Mouse (Mus musculus) T-cell, adult 2 months (primary cell): ENCODE measurements around the gene Luc7l3.
A peak's percentile ranks its signal among the peaks of the same experiment; 100 is the strongest.

Experiments used
- DNase-seq: peaks from one replicate; pipeline ENCODE4 v3.0.0; 2022; ENCODE audit warnings: low spot score

Gene Luc7l3

GRCm38 (mm10) chr11:94338347-94338746, 16.6 kb upstream of the Luc7l3 start:
- no peak for DNase-seq

GRCm38 (mm10) chr11:94336551-94336950, 14.8 kb upstream of the Luc7l3 start:
- no peak for DNase-seq

GRCm38 (mm10) chr11:94334386-94334968, 12.7 kb upstream of the Luc7l3 start:
- no peak for DNase-seq

GRCm38 (mm10) chr11:94332726-94333125, 10.9 kb upstream of the Luc7l3 start:
- no peak for DNase-seq

GRCm38 (mm10) chr11:94330211-94330610, 8.4 kb upstream of the Luc7l3 start:
- DNase-seq: no peak

GRCm38 (mm10) chr11:94329270-94329891, 7.6 kb upstream of the Luc7l3 start:
- DNase-seq: peak; percentile 16

GRCm38 (mm10) chr11:94328644-94329025, 6.8 kb upstream of the Luc7l3 start:
- DNase-seq: no peak

GRCm38 (mm10) chr11:94327693-94328643, 6.2 kb upstream of the Luc7l3 start, which contains the start of gene Ankrd40:
TSS of gene Ankrd40 (plus strand) at chr11:94328001.
- DNase-seq: peak; percentile 86

GRCm38 (mm10) chr11:94326961-94327411, 5.2 kb upstream of the Luc7l3 start:
- no peak for DNase-seq

- DNase-seq: no peak
Observed at GRCm38 (mm10) chr11:94324618-94325017, 2.8 kb upstream of the Luc7l3 start.

- no peak for DNase-seq
Observed at GRCm38 (mm10) chr11:94323271-94323925, 1.6 kb upstream of the Luc7l3 start.

- DNase-seq: no peak
Observed at GRCm38 (mm10) chr11:94322636-94323035, 848 bp upstream of the Luc7l3 start.

GRCm38 (mm10) chr11:94320969-94321930, 538 bp downstream of the Luc7l3 start:
- DNase-seq: no peak

GRCm38 (mm10) chr11:94318056-94318455, 3.7 kb downstream of the Luc7l3 start:
- no peak for DNase-seq

GRCm38 (mm10) chr11:94317515-94317914, 4.3 kb downstream of the Luc7l3 start:
- no peak for DNase-seq

- no peak for DNase-seq
Observed at GRCm38 (mm10) chr11:94317014-94317413, 4.8 kb downstream of the Luc7l3 start.

- DNase-seq: no peak
Observed at GRCm38 (mm10) chr11:94316528-94316927, 5.3 kb downstream of the Luc7l3 start.

- DNase-seq: no peak
Observed at GRCm38 (mm10) chr11:94315308-94315707, 6.5 kb downstream of the Luc7l3 start.

- no peak for DNase-seq
Observed at GRCm38 (mm10) chr11:94314098-94314652, 7.6 kb downstream of the Luc7l3 start.

- no peak for DNase-seq
Observed at GRCm38 (mm10) chr11:94312733-94313132, 9.1 kb downstream of the Luc7l3 start.
